Mouse (Mus musculus) erythroblast, embryonic 14.5 days (primary cell): ENCODE measurements around the gene Sema4b. TPM values are rescaled to one million over a fixed set of nuclear protein-coding genes. Genes with fewer than 3 reads are reported as not detected.
A peak's percentile ranks its signal among the peaks of the same experiment; 100 is the strongest.

ENCODE experiments used
- H3K27me3 ChIP-seq: 2 replicates; pipeline ENCODE4 v1.6.1; 2012; ENCODE audit warnings: inconsistent platforms; ENCODE audit not compliant: control insufficient read depth
- H3K36me3 ChIP-seq: 2 replicates; pipeline ENCODE4 v1.6.1; 2012; ENCODE audit warnings: mild to moderate bottlenecking, inconsistent platforms; ENCODE audit not compliant: control insufficient read depth
- H3K4me1 ChIP-seq: 2 replicates; pipeline ENCODE4 v1.6.1; 2012; ENCODE audit warnings: inconsistent platforms; ENCODE audit not compliant: control insufficient read depth
- H3K4me3 ChIP-seq: replicated peaks from 2 replicates; pipeline ENCODE3; 2012; ENCODE audit warnings: moderate library complexity, mild to moderate bottlenecking, inconsistent platforms
- H3K9me3 ChIP-seq: 2 replicates; pipeline ENCODE4 v1.6.1; 2012; ENCODE audit warnings: low read length, inconsistent platforms, mixed read lengths; ENCODE audit not compliant: control insufficient read depth
- GATA1 ChIP-seq: IDR thresholded peaks from 2 replicates; pipeline ENCODE4 v1.6.1; 2012; ENCODE audit warnings: low read length, inconsistent platforms, mixed read lengths
- TAL1 ChIP-seq: IDR thresholded peaks from 3 replicates; pipeline ENCODE4 v1.6.1; 2012; ENCODE audit warnings: low read length, inconsistent platforms, mixed read lengths
- polyA plus RNA-seq: library from polyadenylated mRNA; stranded (reverse); fragments of >175 nt; gene quantifications from 2 replicates; pipeline ENCODE4 v1.2.3, GENCODE M21; 2012

Sema4b gene
- polyA plus RNA-seq, 1 experiment = 3.1 TPM

GRCm38 (mm10) chr7:80183466-80183865 is 3.2 kb upstream of the Sema4b start:
- peaks cover 80% of the 10 kb centered on the region for H3K4me1 ChIP-seq
- TF ChIP-seq GATA1 = no peak
- TF ChIP-seq TAL1 = no peak
- H3K27me3 ChIP-seq = peaks cover 9% of the 10 kb centered on the region
- peaks cover 3% of the 10 kb centered on the region for H3K36me3 ChIP-seq
- H3K4me3 ChIP-seq = no peak overlapping the region
- H3K9me3 ChIP-seq = no peaks in the 10 kb centered on the region

- peaks cover 81% of the 10 kb centered on the region for H3K4me1 ChIP-seq
Observed at GRCm38 (mm10) chr7:80183969-80184368, 2.7 kb upstream of the Sema4b start.

GRCm38 (mm10) chr7:80184551-80184950 is 2.1 kb upstream of the Sema4b start:
- H3K4me3 ChIP-seq = no peak overlapping the region
- peaks cover 9% of the 10 kb centered on the region for H3K27me3 ChIP-seq
- TF ChIP-seq GATA1 (no peak), TAL1 (no peak)
- H3K9me3 ChIP-seq = no peaks in the 10 kb centered on the region
- H3K36me3 ChIP-seq = peaks cover 4% of the 10 kb centered on the region
- H3K4me1 ChIP-seq = peaks cover 87% of the 10 kb centered on the region

More at GRCm38 (mm10) chr7:80183969-80184368, 2.7 kb upstream of the Sema4b start:
- peaks cover 4% of the 10 kb centered on the region for H3K36me3 ChIP-seq
- H3K27me3 ChIP-seq = peaks cover 9% of the 10 kb centered on the region
- no peaks in the 10 kb centered on the region for H3K9me3 ChIP-seq
- TF ChIP-seq TAL1 = no peak
- H3K4me3 ChIP-seq = no peak overlapping the region

- Histone ChIP-seq H3K4me3 (peak overlapping the region; percentile 22), H3K27me3 (peaks cover 9% of the 10 kb centered on the region), H3K9me3 (no peaks in the 10 kb centered on the region), H3K4me1 (peaks cover 88% of the 10 kb centered on the region), H3K36me3 (peaks cover 4% of the 10 kb centered on the region)
- TF ChIP-seq GATA1 (no peak), TAL1 (no peak)
Observed at GRCm38 (mm10) chr7:80184968-80185367, 1.7 kb upstream of the Sema4b start.

GRCm38 (mm10) chr7:80186021-80186420 is 620 bp upstream of the Sema4b start:
- Histone ChIP-seq H3K9me3 (no peaks in the 10 kb centered on the region), H3K36me3 (peaks cover 9% of the 10 kb centered on the region), H3K4me1 (peaks cover 91% of the 10 kb centered on the region), H3K27me3 (peaks cover 9% of the 10 kb centered on the region), H3K4me3 (peak overlapping the region; percentile 89)
- no peak for TF ChIP-seq GATA1
- TF ChIP-seq TAL1 = no peak

GRCm38 (mm10) chr7:80187501-80187900 is 860 bp downstream of the Sema4b start:
- peak overlapping the region; percentile 89 for H3K4me3 ChIP-seq
- H3K27me3 ChIP-seq = peaks cover 9% of the 10 kb centered on the region
- TF ChIP-seq TAL1 = no peak
- TF ChIP-seq GATA1 = no peak
- peaks cover 91% of the 10 kb centered on the region for H3K4me1 ChIP-seq
- H3K36me3 ChIP-seq = peaks cover 13% of the 10 kb centered on the region
- H3K9me3 ChIP-seq = no peaks in the 10 kb centered on the region

GRCm38 (mm10) chr7:80188579-80189125 is 2.0 kb downstream of the Sema4b start:
- no peaks in the 10 kb centered on the region for H3K9me3 ChIP-seq
- TF ChIP-seq TAL1 (no peak), GATA1 (no peak)

GRCm38 (mm10) chr7:80189147-80189933 is 2.7 kb downstream of the Sema4b start:
- Histone ChIP-seq H3K36me3 (peaks cover 21% of the 10 kb centered on the region), H3K9me3 (no peaks in the 10 kb centered on the region), H3K4me1 (peaks cover 97% of the 10 kb centered on the region), H3K4me3 (no peak overlapping the region), H3K27me3 (peaks cover 9% of the 10 kb centered on the region)
- TF ChIP-seq TAL1 = no peak
- TF ChIP-seq GATA1 = no peak

More at GRCm38 (mm10) chr7:80188579-80189125, 2.0 kb downstream of the Sema4b start:
- Histone ChIP-seq H3K36me3 (peaks cover 15% of the 10 kb centered on the region), H3K27me3 (peaks cover 9% of the 10 kb centered on the region), H3K4me3 (no peak overlapping the region), H3K4me1 (peaks cover 94% of the 10 kb centered on the region)

GRCm38 (mm10) chr7:80191455-80191854 is 4.8 kb downstream of the Sema4b start:
- H3K9me3 ChIP-seq = no peaks in the 10 kb centered on the region
- peak overlapping the region; percentile 14 for H3K4me3 ChIP-seq
- peaks cover 9% of the 10 kb centered on the region for H3K27me3 ChIP-seq
- peaks cover 31% of the 10 kb centered on the region for H3K36me3 ChIP-seq
- TF ChIP-seq TAL1 = no peak
- TF ChIP-seq GATA1 = no peak
- peaks cover 98% of the 10 kb centered on the region for H3K4me1 ChIP-seq
